Mouse (Mus musculus): ENCODE measurements at regions not wholly inside any gene's neighbourhood (a gene's known extent, or its start where the extent isn't known, plus 50 kb on each side); places are given as distances from the start of the nearest gene placed in this dataset.

DNA sequence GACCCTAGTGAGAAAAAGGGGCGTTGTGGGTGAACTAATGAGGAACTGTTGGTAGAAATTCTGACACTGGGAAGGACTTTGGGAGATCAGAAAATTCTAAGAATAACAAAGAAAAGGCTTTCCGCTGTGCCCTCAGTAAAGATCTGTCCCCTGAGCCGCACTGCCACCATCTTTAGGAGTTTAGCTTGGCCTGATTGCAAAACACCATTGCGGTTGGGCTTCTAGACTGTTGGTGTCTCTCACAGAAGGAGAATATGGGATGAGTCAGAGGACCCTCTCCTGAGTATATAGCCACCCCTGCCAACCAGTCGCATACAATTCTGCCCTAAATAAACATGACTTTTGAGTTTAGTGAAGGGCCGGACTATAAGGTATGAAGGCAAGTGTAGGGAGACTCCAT is 147.5 kb upstream of the Nrip1 start:
- no peak for TF ChIP-seq MAFK (IDR thresholded peaks at IDR 0.05; ENCODE audit: insufficient read depth, low read depth, low read length)
- TF ChIP-seq ZC3H11A (IDR thresholded peaks at IDR 0.05; ENCODE audit: borderline replicate concordance, low read depth, low read length) = no peak
- no peak for TF ChIP-seq ZNF384 (IDR thresholded peaks at IDR 0.05; ENCODE audit: low read depth, low read length)

Data from ES-E14 (cell line).